Mouse (Mus musculus) neural tube, embryonic 15.5 days (tissue): ENCODE data around the gene Hao1. TPM values are rescaled to one million over a fixed set of nuclear protein-coding genes. Genes with fewer than 3 reads are reported as not detected.
A peak's percentile ranks its signal among the peaks of the same experiment; 100 is the strongest.

Experiments
- ATAC-seq: fragments of 200-750 bp; cut with Nextera tagmentation; 2 replicates; pipeline ENCODE4 v1.8.0; 2017; ENCODE audit warnings: mild to moderate bottlenecking, moderate TSS enrichment, moderate library complexity; ENCODE audit not compliant: low FRiP score
- H3K27ac ChIP-seq: fragments of 300-500 bp; sonication (generic); replicated peaks from 2 replicates; pipeline ENCODE4 v1.5.1; 2015; ENCODE audit warnings: mild to moderate bottlenecking, inconsistent platforms
- H3K27me3 ChIP-seq: fragments of 300-500 bp; sonication (generic); replicated peaks from 2 replicates; pipeline ENCODE4 v1.6.1; 2015; ENCODE audit warnings: inconsistent platforms
- H3K36me3 ChIP-seq: fragments of 300-500 bp; sonication (generic); 2 replicates; pipeline ENCODE4 v1.6.1; 2015; ENCODE audit warnings: inconsistent platforms
- H3K4me1 ChIP-seq: fragments of 300-500 bp; sonication (generic); 2 replicates; pipeline ENCODE4 v1.6.1; 2015; ENCODE audit warnings: inconsistent platforms
- H3K4me2 ChIP-seq: fragments of 300-500 bp; sonication (generic); 2 replicates; pipeline ENCODE4 v1.6.1; 2015; ENCODE audit warnings: inconsistent platforms, mild to moderate bottlenecking, moderate library complexity
- H3K4me3 ChIP-seq: fragments of 300-500 bp; sonication (generic); replicated peaks from 2 replicates; pipeline ENCODE4 v1.5.1; 2015; ENCODE audit warnings: mild to moderate bottlenecking, inconsistent platforms
- H3K9ac ChIP-seq: fragments of 300-500 bp; sonication (generic); replicated peaks from 2 replicates; pipeline ENCODE4 v1.6.1; 2015; ENCODE audit warnings: mild to moderate bottlenecking, inconsistent platforms
- H3K9me3 ChIP-seq: fragments of 300-500 bp; sonication (generic); replicated peaks from 2 replicates; pipeline ENCODE4 v1.6.1; 2016; ENCODE audit warnings: inconsistent platforms
- WGBS: fragments of 180-500 bp; shearing (Covaris S2); methylation state at CpG from one replicate; pipeline ENCODE4 v1.1.7; 2015; ENCODE audit warnings: mixed read lengths; 5-methylcytosine and 5-hydroxymethylcytosine counted together
- polyA plus RNA-seq: library from polyadenylated mRNA; unstranded; fragments of >200 nt; fragmentation: Nextera tagmentation; extraction: Ambion mirVana; gene quantifications from 2 replicates; pipeline ENCODE4 v1.2.1, GENCODE M21; 2015

The Hao1 gene
- polyA plus RNA-seq = not detected in 2 replicates

DNA sequence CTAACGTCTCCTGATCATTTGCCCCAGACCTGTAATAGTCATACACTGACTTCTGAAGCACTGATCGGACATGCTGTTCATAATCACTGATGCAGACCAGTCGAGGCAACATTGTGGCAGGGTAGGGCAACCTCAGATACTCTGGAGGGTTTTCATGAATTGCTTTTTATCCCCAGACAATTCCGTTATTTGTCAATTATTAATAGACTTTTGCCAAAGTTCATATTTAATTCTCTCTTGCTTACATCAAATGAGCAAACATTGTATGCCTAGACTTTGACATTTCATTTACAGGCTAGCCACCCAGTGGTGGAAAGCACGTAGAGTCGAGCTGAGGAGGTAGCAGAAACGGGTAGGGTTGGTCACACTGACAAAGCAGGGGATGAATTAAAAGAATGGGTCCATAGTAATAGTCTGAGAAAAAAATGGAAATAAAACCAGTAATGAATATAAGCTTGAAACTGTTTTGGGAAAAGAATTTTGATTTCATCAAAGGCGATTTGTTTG lies at the start of gene Hao1:
Gene Hao1, minus strand, starts transcription at position 148 of the 507 bp plus-strand sequence.
- Histone ChIP-seq H3K36me3 (no peaks in the 10 kb centered on the region), H3K4me2 (no peak within 1 kb of the TSS), H3K9me3 (no peaks in the 10 kb centered on the region), H3K27ac (no peak within 1 kb of the TSS), H3K4me1 (no peaks in the 10 kb centered on the region), H3K27me3 (no peaks in the 10 kb centered on the region), H3K4me3 (no peak within 1 kb of the TSS), H3K9ac (no peak within 1 kb of the TSS)
- 88% methylated on average over 8 of the region's 8 CpGs for WGBS
- ATAC-seq = no peak

DNA sequence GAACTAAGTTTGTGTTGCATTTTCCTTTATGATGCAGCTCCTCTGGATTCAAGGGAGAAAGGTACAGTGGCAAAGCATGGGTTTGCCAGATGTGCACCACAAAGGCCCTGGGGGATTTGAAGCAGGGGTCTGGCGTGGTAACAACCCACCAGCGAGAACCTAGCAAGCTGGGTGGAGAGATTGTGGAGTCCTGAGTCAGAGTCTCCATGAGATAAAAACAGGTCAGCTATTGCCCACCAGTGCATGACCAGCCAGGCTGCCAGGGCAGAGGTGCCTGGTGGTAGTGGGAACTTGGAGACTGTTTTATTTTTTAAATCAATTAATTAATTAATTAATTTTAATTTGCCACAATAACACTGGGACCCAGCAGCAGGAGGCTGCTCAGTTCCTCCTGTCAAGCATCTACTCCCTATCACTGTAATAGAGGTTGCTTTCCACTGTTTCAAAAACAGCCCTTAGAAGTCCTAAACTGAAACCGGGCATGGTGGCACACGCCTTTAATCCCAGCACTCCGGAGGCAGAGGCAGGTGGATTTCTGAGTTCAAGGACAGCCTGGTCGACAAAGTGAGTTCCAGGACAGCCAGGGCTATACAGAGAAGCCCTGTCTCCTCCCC lies 37.0 kb upstream of the Hao1 start:
- H3K27ac ChIP-seq = no peak overlapping the region
- H3K4me2 ChIP-seq = no peak overlapping the region
- H3K9ac ChIP-seq = no peak overlapping the region
- H3K4me1 ChIP-seq = no peaks in the 10 kb centered on the region
- no peaks in the 10 kb centered on the region for H3K9me3 ChIP-seq
- H3K4me3 ChIP-seq = no peak overlapping the region
- 95% methylated on average over 6 of the region's 6 CpGs for WGBS
- peaks cover 13% of the 10 kb centered on the region for H3K36me3 ChIP-seq
- no peak for ATAC-seq
- no peaks in the 10 kb centered on the region for H3K27me3 ChIP-seq

GRCm38 (mm10) chr2:134585243-134585642 lies 31.1 kb upstream of the Hao1 start:
- H3K9ac ChIP-seq = no peak overlapping the region
- no peaks in the 10 kb centered on the region for H3K4me1 ChIP-seq
- H3K36me3 ChIP-seq = no peaks in the 10 kb centered on the region
- no peaks in the 10 kb centered on the region for H3K9me3 ChIP-seq
- no peak for ATAC-seq
- H3K27ac ChIP-seq = no peak overlapping the region
- H3K4me3 ChIP-seq = no peak overlapping the region
- no peaks in the 10 kb centered on the region for H3K27me3 ChIP-seq
- 81% methylated on average over 4 of the region's 4 CpGs for WGBS
- H3K4me2 ChIP-seq = no peak overlapping the region

DNA sequence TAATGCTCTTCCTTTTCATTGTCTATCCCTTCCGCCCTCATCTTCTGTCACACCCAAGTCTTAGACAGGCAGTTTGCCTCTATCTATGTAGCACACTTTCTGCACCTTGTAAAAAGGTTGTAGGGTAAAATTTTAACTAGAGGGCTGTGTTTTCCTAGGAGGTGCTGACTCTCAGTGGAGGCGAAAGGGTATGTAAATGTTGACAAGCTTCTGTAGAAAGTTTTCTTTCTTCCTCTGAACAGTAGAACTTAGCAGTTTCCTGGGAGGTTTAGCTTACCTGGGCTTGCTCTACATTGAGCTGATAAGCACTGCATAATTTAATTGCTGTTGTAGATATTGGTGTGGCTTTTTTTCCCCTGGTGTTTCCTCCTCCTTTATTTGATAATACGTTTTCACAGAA lies 5.3 kb upstream of the Hao1 start:
- H3K4me3 ChIP-seq = no peak overlapping the region
- 92% methylated on average over 3 of the region's 3 CpGs for WGBS
- no peaks in the 10 kb centered on the region for H3K36me3 ChIP-seq
- peaks cover 4% of the 10 kb centered on the region; the same call in 1 of the 2 replicates for H3K9me3 ChIP-seq
- no peak overlapping the region for H3K9ac ChIP-seq
- H3K4me2 ChIP-seq = no peak overlapping the region
- H3K27ac ChIP-seq = no peak overlapping the region
- H3K27me3 ChIP-seq = no peaks in the 10 kb centered on the region
- H3K4me1 ChIP-seq = no peaks in the 10 kb centered on the region
- no peak for ATAC-seq

GRCm38 (mm10) chr2:134552358-134552757 lies 1.8 kb downstream of the Hao1 start:
- ATAC-seq = no peak
- H3K9me3 ChIP-seq = no peaks in the 10 kb centered on the region
- H3K27me3 ChIP-seq = no peaks in the 10 kb centered on the region
- no peak overlapping the region for H3K27ac ChIP-seq
- no peak overlapping the region for H3K4me3 ChIP-seq
- H3K4me2 ChIP-seq = no peak overlapping the region
- H3K36me3 ChIP-seq = no peaks in the 10 kb centered on the region
- no peaks in the 10 kb centered on the region for H3K4me1 ChIP-seq
- H3K9ac ChIP-seq = no peak overlapping the region

DNA sequence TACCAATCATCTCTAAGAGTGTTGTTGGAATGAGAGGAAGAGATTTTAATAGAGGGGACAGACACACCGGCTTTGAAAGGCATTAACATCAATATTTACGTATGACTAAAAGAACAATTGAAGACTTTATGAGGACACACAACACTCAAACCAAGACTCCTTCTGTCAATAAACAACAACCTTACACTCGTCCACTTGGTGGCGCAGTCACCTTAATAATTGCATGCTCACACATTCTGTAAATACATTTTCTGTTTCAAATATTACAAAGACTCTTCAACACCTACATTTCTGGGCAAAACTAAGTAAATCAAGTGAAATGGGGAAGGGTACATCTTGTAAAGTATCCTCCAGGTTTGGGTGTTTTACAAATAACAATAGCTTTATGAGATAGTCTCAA lies 4.4 kb downstream of the Hao1 start:
- no peaks in the 10 kb centered on the region for H3K9me3 ChIP-seq
- 22% methylated on average over 4 of the region's 4 CpGs for WGBS
- H3K27ac ChIP-seq = no peak overlapping the region
- no peak overlapping the region for H3K9ac ChIP-seq
- no peak for ATAC-seq
- H3K4me2 ChIP-seq = no peak overlapping the region
- H3K4me1 ChIP-seq = no peaks in the 10 kb centered on the region
- H3K4me3 ChIP-seq = no peak overlapping the region
- H3K27me3 ChIP-seq = no peaks in the 10 kb centered on the region
- no peaks in the 10 kb centered on the region for H3K36me3 ChIP-seq

- H3K4me1 ChIP-seq = no peaks in the 10 kb centered on the region
These were observed 9.1 kb downstream of the Hao1 start for GRCm38 (mm10) chr2:134545116-134545515.

DNA sequence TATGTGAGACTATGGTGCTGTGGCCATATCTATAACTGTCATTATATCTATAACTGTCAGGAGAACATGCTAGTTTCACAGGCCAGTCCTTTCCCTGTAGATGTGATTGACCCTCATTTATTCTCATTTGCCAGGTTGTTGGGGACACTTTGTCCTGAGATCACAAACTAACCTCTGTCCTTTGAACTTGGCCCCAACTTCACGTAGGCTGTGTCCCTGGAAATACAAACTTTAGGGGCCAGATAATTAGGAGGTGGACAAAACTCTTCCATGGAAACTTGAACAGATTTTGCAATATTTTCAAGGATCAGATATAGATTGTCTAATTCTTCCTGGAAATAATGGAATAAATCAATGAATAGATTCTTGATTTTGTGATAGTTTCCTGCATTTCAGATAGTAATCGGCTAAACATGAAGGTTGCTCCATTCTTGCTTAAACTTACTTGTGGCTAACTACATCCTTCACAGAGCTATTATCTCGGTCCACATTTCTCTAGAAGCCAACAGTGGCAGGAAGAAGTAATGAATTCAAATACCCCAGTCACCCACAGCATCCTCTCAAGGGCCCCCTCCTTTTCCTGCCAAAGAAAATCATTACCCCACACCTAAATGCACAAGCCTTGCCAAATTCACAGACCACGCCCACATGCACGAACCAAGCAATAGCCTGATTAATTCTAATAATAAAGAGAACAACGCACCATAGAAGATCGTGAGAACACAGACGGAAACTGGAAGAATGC lies 9.7 kb downstream of the Hao1 start:
- WGBS = 75% methylated on average over 8 of the region's 8 CpGs
- Histone ChIP-seq H3K4me1 (no peaks in the 10 kb centered on the region), H3K4me2 (no peak overlapping the region), H3K9me3 (no peaks in the 10 kb centered on the region), H3K9ac (no peak overlapping the region), H3K27me3 (no peaks in the 10 kb centered on the region), H3K36me3 (no peaks in the 10 kb centered on the region), H3K4me3 (no peak overlapping the region), H3K27ac (no peak overlapping the region)
- ATAC-seq = no peak

More at GRCm38 (mm10) chr2:134545116-134545515, 9.1 kb downstream of the Hao1 start:
- H3K36me3 ChIP-seq = no peaks in the 10 kb centered on the region
- no peak overlapping the region for H3K27ac ChIP-seq
- 52% methylated on average over 5 of the region's 5 CpGs for WGBS
- ATAC-seq = no peak
- no peaks in the 10 kb centered on the region for H3K27me3 ChIP-seq
- H3K4me3 ChIP-seq = no peak overlapping the region
- H3K9ac ChIP-seq = no peak overlapping the region
- H3K4me2 ChIP-seq = no peak overlapping the region
- H3K9me3 ChIP-seq = no peaks in the 10 kb centered on the region

- Histone ChIP-seq H3K9ac (no peak overlapping the region), H3K4me3 (no peak overlapping the region), H3K27me3 (no peaks in the 10 kb centered on the region), H3K27ac (no peak overlapping the region), H3K4me2 (no peak overlapping the region), H3K36me3 (no peaks in the 10 kb centered on the region), H3K9me3 (no peaks in the 10 kb centered on the region), H3K4me1 (no peaks in the 10 kb centered on the region)
- 59% methylated on average over 2 of the region's 2 CpGs for WGBS
- no peak for ATAC-seq
These were observed 10.7 kb downstream of the Hao1 start for GRCm38 (mm10) chr2:134543501-134543900.

GRCm38 (mm10) chr2:134541019-134541418 lies 13.1 kb downstream of the Hao1 start:
- Histone ChIP-seq H3K4me2 (no peak overlapping the region), H3K36me3 (no peaks in the 10 kb centered on the region), H3K9me3 (no peaks in the 10 kb centered on the region), H3K27ac (no peak overlapping the region), H3K4me3 (no peak overlapping the region), H3K4me1 (no peaks in the 10 kb centered on the region), H3K27me3 (no peaks in the 10 kb centered on the region), H3K9ac (no peak overlapping the region)
- no peak for ATAC-seq
- WGBS = 79% methylated on average over 5 of the region's 5 CpGs

GRCm38 (mm10) chr2:134538451-134538850 lies 15.7 kb downstream of the Hao1 start:
- no peak for ATAC-seq
- Histone ChIP-seq H3K4me2 (no peak overlapping the region), H3K27ac (no peak overlapping the region), H3K4me3 (no peak overlapping the region), H3K9ac (no peak overlapping the region), H3K4me1 (no peaks in the 10 kb centered on the region), H3K9me3 (no peaks in the 10 kb centered on the region), H3K27me3 (no peaks in the 10 kb centered on the region), H3K36me3 (no peaks in the 10 kb centered on the region)
- whole genome bisulfite sequencing = 79% methylated on average over 4 of the region's 4 CpGs

DNA sequence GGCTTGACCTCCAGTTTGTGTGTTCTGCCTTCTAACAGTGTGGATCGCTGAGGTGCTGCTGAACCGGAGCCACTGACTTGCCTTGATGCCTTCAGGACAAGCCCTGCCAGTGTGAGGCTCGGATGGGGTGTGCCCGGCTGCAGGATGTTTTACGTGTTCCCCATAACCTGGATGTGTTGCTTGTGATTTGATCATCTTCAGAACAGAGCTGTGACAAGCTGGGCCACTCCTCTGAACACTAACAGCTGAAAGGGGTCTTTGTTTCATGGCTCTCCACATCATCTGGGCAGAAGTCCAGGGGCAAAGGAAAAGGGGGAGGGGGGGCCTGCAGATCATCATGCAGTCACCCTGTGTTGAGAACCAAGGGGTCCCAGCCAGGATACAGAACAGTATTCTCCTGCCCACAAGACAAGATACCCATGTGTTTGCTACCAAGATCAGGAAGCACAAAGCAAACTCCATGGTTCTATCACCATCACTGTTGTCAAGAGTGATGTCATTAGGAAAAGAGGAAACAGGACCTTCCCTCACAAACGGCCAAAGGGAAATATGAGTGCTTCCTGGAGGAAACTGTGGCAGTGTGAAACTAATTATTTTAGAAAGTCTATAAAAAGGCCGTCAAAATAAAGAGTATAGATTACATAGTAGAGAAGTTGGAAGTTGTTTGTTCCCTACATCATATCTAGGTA lies 25.9 kb downstream of the Hao1 start:
- peak overlapping the region; percentile 23; the same call in 1 of the 2 replicates for H3K4me2 ChIP-seq
- no peak overlapping the region for H3K4me3 ChIP-seq
- H3K27ac ChIP-seq = no peak overlapping the region
- H3K36me3 ChIP-seq = no peaks in the 10 kb centered on the region
- no peaks in the 10 kb centered on the region for H3K27me3 ChIP-seq
- no peaks in the 10 kb centered on the region for H3K4me1 ChIP-seq
- no peak overlapping the region for H3K9ac ChIP-seq
- WGBS = 66% methylated on average over 7 of the region's 7 CpGs
- H3K9me3 ChIP-seq = no peaks in the 10 kb centered on the region
- peak; percentile 80 for ATAC-seq
